Mouse (Mus musculus): Measurements from ENCODE around the gene Mark4.

DNA sequence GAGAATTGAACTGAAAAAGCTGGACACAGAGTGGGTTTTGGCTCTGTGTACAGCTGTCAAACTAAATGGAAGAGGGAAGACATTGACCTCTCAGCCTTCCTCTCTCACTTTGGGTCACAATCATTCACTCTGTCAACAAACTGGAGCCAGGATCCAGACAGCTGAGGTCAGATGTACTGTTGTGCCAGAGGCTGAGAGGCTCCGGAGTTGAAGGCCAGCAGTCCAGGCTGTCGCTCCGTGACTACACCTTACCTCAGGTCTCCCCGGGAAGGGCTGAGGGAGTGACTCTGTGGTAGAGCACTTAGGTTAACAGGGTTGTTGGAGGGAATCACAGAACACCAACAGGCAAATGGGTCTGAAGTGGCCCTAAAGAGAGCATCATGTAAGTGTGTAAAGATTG is 39.7 kb upstream of the Mark4 start:
- TF ChIP-seq CTCF (IDR thresholded peaks at IDR 0.05; ENCODE audit: low read depth) (no peak), EP300 (optimal IDR thresholded peaks at IDR 0.05) (no peak)

All from stomach, postnatal 0 days (tissue).